Mouse (Mus musculus) cerebellum, adult 2 months (tissue): ENCODE results near the gene Gabrb1. TPM values are rescaled to one million over a fixed set of nuclear protein-coding genes. Genes with fewer than 3 reads are reported as not detected.

ENCODE experiments used
- DNase-seq, 2 experiments: peaks; one replicate each; pipeline ENCODE4 v3.0.0; 2021
- H3K27ac ChIP-seq: fragments of 200-500 bp; 2 replicates; pipeline ENCODE4 v1.5.1; 2012; ENCODE audit warnings: low read length, control low read depth, inconsistent platforms; ENCODE audit not compliant: insufficient read depth
- H3K27me3 ChIP-seq: fragments of 200-500 bp; 2 replicates; pipeline ENCODE4 v1.6.1; 2012; ENCODE audit warnings: inconsistent platforms, mild to moderate bottlenecking, low read length, moderate library complexity; ENCODE audit not compliant: control insufficient read depth, insufficient read depth
- H3K4me1 ChIP-seq: fragments of 200-500 bp; 2 replicates; pipeline ENCODE4 v1.6.1; 2011; ENCODE audit warnings: low read length; ENCODE audit not compliant: control insufficient read depth, insufficient read depth
- H3K4me3 ChIP-seq: fragments of 200-500 bp; replicated peaks from 2 replicates; pipeline ENCODE3; 2011; ENCODE audit warnings: mild to moderate bottlenecking, low read depth, low read length, control low read depth; ENCODE audit not compliant: insufficient read depth
- CTCF ChIP-seq: fragments of 200-500 bp; IDR thresholded peaks from 2 replicates; pipeline ENCODE4 v1.5.1; 2011; ENCODE audit warnings: low read depth, mild to moderate bottlenecking, control low read depth, low read length, moderate library complexity, borderline replicate concordance; ENCODE audit not compliant: insufficient read depth
- POLR2A ChIP-seq: fragments of 200-500 bp; IDR thresholded peaks from 2 replicates; pipeline ENCODE4 v1.6.1; 2011; ENCODE audit warnings: low read length, control low read depth, borderline replicate concordance; ENCODE audit not compliant: insufficient read depth
- WGBS: fragments of 180-500 bp; shearing (Covaris S2); methylation state at CpG from one replicate; pipeline ENCODE4 v1.1.7; 2018; 5-methylcytosine and 5-hydroxymethylcytosine counted together
- polyA plus RNA-seq: library from polyadenylated mRNA; depleted of rRNA; stranded (reverse); fragments of >200 nt; gene quantifications from 2 replicates; pipeline ENCODE4 v1.2.3, GENCODE M21; 2012; rRNA removed

The Gabrb1 gene
- 10.1 and 10.4 TPM in 2 replicates for polyA plus RNA-seq

GRCm38 (mm10) chr5:71657482-71658114 lies at the start of gene Gabrb1:
Gene Gabrb1 (plus strand): TSS chr5:71658113.
- DNase-seq, result peak in 1 of 2 experiments; percentile 60
- under 1% methylated on average over 49 of the region's 49 CpGs for WGBS
- no peak for TF ChIP-seq POLR2A
- no peaks in the 10 kb centered on the region for H3K4me1 ChIP-seq
- no peak within 1 kb of the TSS for H3K27ac ChIP-seq
- H3K4me3 ChIP-seq, result peak within 1 kb of the TSS; percentile 64
- H3K27me3 ChIP-seq, result no peaks in the 10 kb centered on the region

DNA sequence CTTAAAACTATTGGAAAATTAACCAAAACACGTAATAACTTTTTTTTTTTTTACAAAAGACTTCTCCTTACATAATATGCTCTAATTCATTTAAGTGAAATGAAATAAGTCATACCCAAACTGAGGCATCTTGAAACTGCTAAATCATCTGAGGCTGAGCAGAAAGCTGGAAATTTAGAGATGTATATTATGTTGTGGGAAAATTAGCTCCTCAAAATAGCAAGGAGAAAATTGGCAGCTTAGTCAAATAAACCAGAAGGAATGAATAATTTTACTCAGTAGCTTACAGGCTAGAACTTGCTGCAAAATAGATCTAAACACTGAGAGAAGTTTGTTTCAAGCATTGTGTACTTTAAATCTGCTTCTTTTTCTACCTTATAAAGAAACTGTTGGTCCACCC lies 49.2 kb upstream of the Gabrb1 start:
- Histone ChIP-seq H3K27ac (no peak overlapping the region), H3K27me3 (no peaks in the 10 kb centered on the region), H3K4me3 (no peak overlapping the region), H3K4me1 (no peaks in the 10 kb centered on the region)
- TF ChIP-seq CTCF (no peak), POLR2A (no peak)
- 85% methylated on average over 1 of the region's 1 CpGs for WGBS
- no peak for DNase-seq

- no peaks in the 10 kb centered on the region for H3K27me3 ChIP-seq
- WGBS, result 98% methylated on average over 1 of the region's 1 CpGs
- H3K27ac ChIP-seq, result no peak overlapping the region
- DNase-seq, result no peak
- no peak for TF ChIP-seq CTCF
- TF ChIP-seq POLR2A, result no peak
- H3K4me1 ChIP-seq, result no peaks in the 10 kb centered on the region
- no peak overlapping the region for H3K4me3 ChIP-seq
These were observed 43.6 kb upstream of the Gabrb1 start for GRCm38 (mm10) chr5:71614311-71614710.

DNA sequence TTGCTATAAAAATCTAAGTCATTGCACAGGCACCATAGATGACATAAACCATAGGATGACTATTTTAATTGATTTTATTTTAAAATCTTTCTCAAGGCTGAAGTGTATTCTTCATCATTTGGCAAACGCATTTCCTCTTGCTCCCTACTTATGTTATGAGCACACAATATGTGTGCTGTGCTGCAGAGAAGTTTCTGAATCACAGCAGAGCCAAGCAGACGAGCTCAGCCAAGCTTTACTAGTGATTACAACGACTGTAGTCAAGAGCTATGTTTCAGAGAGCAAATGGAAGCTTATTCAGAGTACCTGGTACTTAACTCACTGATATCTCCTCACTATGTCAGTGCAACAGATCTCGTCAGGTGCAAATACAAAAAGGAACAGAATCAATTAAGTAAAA lies 41.2 kb upstream of the Gabrb1 start:
- no peaks in the 10 kb centered on the region for H3K27me3 ChIP-seq
- H3K4me1 ChIP-seq, result no peaks in the 10 kb centered on the region
- DNase-seq, result no peak
- H3K27ac ChIP-seq, result no peak overlapping the region
- H3K4me3 ChIP-seq, result no peak overlapping the region
- WGBS, result 75% methylated on average over 4 of the region's 4 CpGs
- TF ChIP-seq CTCF, result no peak
- TF ChIP-seq POLR2A, result no peak

DNA sequence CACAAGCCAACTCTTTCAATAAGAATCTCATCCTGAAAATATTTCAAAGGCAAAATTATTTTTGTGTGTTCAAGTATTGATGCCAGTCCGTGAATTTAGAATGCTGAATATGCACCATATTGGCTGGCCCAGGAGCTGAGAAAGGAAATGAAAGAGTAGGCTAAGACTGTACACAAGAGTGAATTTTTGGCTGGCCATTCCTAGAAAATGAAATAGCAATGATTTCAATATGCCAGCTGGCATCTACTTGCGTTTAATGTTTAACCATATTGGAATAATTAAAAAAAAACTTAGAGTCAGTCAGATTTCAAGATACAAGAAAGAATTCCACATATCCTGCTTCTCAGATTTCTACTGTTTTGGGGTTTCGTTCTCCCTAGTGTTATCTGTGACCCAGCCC lies 30.1 kb upstream of the Gabrb1 start:
- TF ChIP-seq POLR2A, result no peak
- TF ChIP-seq CTCF, result no peak
- 59% methylated on average over 3 of the region's 3 CpGs for WGBS
- H3K27ac ChIP-seq, result no peak overlapping the region
- no peak for DNase-seq
- no peak overlapping the region for H3K4me3 ChIP-seq
- H3K4me1 ChIP-seq, result no peaks in the 10 kb centered on the region
- H3K27me3 ChIP-seq, result no peaks in the 10 kb centered on the region

- TF ChIP-seq POLR2A, result no peak
- no peak for TF ChIP-seq CTCF
- Histone ChIP-seq H3K27me3 (no peaks in the 10 kb centered on the region), H3K27ac (no peak overlapping the region), H3K4me1 (no peaks in the 10 kb centered on the region), H3K4me3 (no peak overlapping the region)
- no peak for DNase-seq
- WGBS, result 83% methylated on average over 10 of the region's 10 CpGs
These were observed 18.1 kb upstream of the Gabrb1 start for GRCm38 (mm10) chr5:71639804-71640203.

GRCm38 (mm10) chr5:71648108-71648507 lies 9.8 kb upstream of the Gabrb1 start:
- DNase-seq, result no peak
- Histone ChIP-seq H3K27me3 (no peaks in the 10 kb centered on the region), H3K4me3 (no peak overlapping the region), H3K4me1 (no peaks in the 10 kb centered on the region), H3K27ac (no peak overlapping the region)
- 88% methylated on average over 2 of the region's 2 CpGs for WGBS
- no peak for TF ChIP-seq POLR2A
- TF ChIP-seq CTCF, result no peak

DNA sequence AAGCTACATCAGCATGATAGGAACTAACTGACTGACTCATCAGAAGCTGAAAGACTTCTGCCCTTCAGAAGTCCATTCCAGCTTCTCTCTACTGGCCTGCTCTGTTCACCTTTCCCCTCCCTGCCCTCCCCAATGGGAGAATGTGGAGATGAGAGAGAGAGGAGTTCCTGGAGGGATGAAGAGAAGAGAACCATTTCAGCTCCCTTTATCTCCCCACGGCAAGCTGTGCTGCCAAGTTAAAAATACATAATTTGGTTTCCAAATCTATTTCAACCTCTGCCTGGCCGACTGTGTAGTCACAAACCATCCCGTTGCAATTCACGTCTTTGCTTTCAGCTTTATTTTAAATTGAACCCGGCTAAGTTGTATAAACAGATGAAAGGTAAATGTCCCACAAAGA lies 3.9 kb upstream of the Gabrb1 start:
- TF ChIP-seq CTCF (no peak), POLR2A (no peak)
- Histone ChIP-seq H3K27ac (no peak overlapping the region), H3K27me3 (no peaks in the 10 kb centered on the region), H3K4me1 (no peaks in the 10 kb centered on the region), H3K4me3 (no peak overlapping the region)
- no peak for DNase-seq
- WGBS, result 87% methylated on average over 5 of the region's 5 CpGs

- H3K27ac ChIP-seq, result no peak overlapping the region
- no peaks in the 10 kb centered on the region for H3K27me3 ChIP-seq
These were observed 1.1 kb upstream of the Gabrb1 start for GRCm38 (mm10) chr5:71656771-71657170.

More at GRCm38 (mm10) chr5:71656771-71657170, 1.1 kb upstream of the Gabrb1 start:
- 7% methylated on average over 10 of the region's 10 CpGs for WGBS
- DNase-seq, result peak; percentile 45 to 47
- Histone ChIP-seq H3K4me3 (peak overlapping the region; percentile 64), H3K4me1 (no peaks in the 10 kb centered on the region)
- no peak for TF ChIP-seq CTCF
